Mouse (Mus musculus): ENCODE measurements around the gene Gm10271.

DNA sequence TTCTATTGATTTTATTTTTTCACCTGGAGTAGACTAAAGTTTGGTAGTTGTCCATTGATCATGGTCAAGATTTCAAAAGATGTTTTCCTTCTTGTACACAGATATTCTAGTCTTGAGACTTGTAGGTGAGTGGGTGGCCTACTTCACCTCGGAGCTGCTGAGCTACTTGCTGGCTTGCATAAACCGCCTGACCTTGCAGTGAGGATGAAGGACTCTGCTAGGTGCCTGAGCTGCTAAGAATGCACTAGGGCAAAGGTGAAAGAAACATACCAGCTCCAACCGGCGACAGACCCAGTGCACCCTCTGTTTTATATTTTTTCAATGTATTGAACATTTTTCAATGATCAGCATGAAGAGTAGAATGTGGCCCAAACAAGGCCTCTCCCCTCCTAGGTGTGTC, 7.9 kb upstream of the Gm10271 start:
- no peak for TF ChIP-seq CTCF (IDR thresholded peaks at IDR 0.05; ENCODE audit: control insufficient read depth, insufficient read depth, insufficient replicate concordance, low read depth, low read length)
- no peak for TF ChIP-seq POLR2A (IDR thresholded peaks at IDR 0.05; ENCODE audit: control insufficient read depth, low read depth, low read length)
